Mouse (Mus musculus): ENCODE data around the gene Ankrd33b.

- TF ChIP-seq CTCF (IDR thresholded peaks at IDR 0.05; ENCODE audit: extremely low read depth, insufficient read depth, insufficient read length, insufficient replicate concordance) (no peak), POLR2A (IDR thresholded peaks at IDR 0.05; ENCODE audit: low read depth, low read length) (no peak)
Measured at GRCm38 (mm10) chr15:31262361-31262760, 105.2 kb downstream of the Ankrd33b start.
